Mouse (Mus musculus) lung, embryonic 16.5 days (tissue): ENCODE measurements around the gene Smagp. TPM values are rescaled to one million over a fixed set of nuclear protein-coding genes. Genes with fewer than 3 reads are reported as not detected.

Experiments used
- ATAC-seq: fragments of 200-750 bp; cut with Nextera tagmentation; 2 replicates; pipeline ENCODE4 v1.8.0; 2017; ENCODE audit warnings: low read depth, mild to moderate bottlenecking, moderate library complexity
- H3K27ac ChIP-seq: fragments of 300-500 bp; sonication (generic); 2 replicates; pipeline ENCODE4 v1.5.1; 2014; ENCODE audit warnings: mild to moderate bottlenecking, control low read depth, low read length
- H3K27me3 ChIP-seq: fragments of 300-500 bp; sonication (generic); 2 replicates; pipeline ENCODE4 v1.6.1; 2014; ENCODE audit warnings: low read depth, low read length, mixed read lengths; ENCODE audit not compliant: control insufficient read depth, insufficient read depth
- H3K36me3 ChIP-seq: fragments of 300-500 bp; sonication (generic); 2 replicates; pipeline ENCODE4 v1.6.1; 2014; ENCODE audit warnings: low read length; ENCODE audit not compliant: control insufficient read depth, insufficient read depth
- H3K4me1 ChIP-seq: fragments of 300-500 bp; sonication (generic); replicated peaks from 2 replicates; pipeline ENCODE4 v1.6.1; 2014; ENCODE audit warnings: low read length, mixed read lengths; ENCODE audit not compliant: control insufficient read depth, insufficient read depth
- H3K4me2 ChIP-seq: fragments of 300-500 bp; sonication (generic); 2 replicates; pipeline ENCODE4 v1.6.1; 2014; ENCODE audit warnings: low read depth, low read length, control low read depth
- H3K4me3 ChIP-seq: fragments of 300-500 bp; sonication (generic); 2 replicates; pipeline ENCODE4 v1.5.1; 2014; ENCODE audit warnings: mild to moderate bottlenecking, low read length, control low read depth
- H3K9ac ChIP-seq: fragments of 300-500 bp; sonication (generic); 2 replicates; pipeline ENCODE4 v1.6.1; 2014; ENCODE audit warnings: low read length, control low read depth
- H3K9me3 ChIP-seq: fragments of 300-500 bp; sonication (generic); 2 replicates; pipeline ENCODE4 v1.6.1; 2016; ENCODE audit warnings: low read length; ENCODE audit not compliant: control insufficient read depth
- WGBS: fragments of 180-500 bp; shearing (Covaris S2); extraction: QIAGEN DNeasy Blood & Tissue Kit; methylation state at CpG from one replicate; pipeline ENCODE4 v1.1.7; 2014; 5-methylcytosine and 5-hydroxymethylcytosine counted together
- polyA plus RNA-seq: library from polyadenylated mRNA; unstranded; fragments of >200 nt; fragmentation: Nextera tagmentation; extraction: Ambion mirVana; gene quantifications from 2 replicates; pipeline ENCODE4 v1.2.1, GENCODE M21; 2015

The Smagp gene
- polyA plus RNA-seq, 1 experiment from 2014 or later, result 20.5 TPM

DNA sequence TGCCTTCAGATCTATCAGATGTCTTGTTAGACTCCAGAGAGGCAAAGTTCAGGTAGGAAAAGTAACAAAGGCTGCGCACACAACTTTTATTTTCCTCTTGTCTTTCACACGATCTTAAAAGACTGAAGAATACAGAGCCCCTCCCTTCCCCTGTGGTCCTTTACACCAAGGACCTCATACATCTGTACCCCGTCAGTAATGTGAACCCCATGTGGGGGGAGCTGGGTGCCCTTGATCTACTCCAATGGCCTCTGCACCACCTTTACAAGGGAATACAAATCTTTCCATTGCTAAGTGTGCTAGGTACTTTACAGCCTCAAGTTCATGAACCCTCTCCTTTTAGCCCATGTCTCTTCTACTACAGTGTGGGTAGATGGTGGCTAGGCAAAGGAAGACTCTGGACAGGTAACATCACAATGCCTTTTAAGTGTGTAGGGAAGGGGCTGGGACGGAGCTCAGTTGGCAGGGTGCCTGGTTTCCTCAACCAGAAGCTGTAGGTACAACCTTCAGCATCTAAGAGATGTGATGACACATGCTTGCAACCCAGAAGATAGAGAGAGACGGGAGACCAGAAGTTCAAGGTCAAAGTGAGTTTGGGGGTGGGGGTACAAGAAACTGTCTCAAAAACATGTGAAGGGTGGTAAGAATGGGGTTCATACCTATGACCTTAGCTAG is 31.3 kb upstream of the Smagp start:
- H3K4me3 ChIP-seq, result no peak overlapping the region
- 73% methylated on average over 5 of the region's 5 CpGs for WGBS
- no peak for ATAC-seq

DNA sequence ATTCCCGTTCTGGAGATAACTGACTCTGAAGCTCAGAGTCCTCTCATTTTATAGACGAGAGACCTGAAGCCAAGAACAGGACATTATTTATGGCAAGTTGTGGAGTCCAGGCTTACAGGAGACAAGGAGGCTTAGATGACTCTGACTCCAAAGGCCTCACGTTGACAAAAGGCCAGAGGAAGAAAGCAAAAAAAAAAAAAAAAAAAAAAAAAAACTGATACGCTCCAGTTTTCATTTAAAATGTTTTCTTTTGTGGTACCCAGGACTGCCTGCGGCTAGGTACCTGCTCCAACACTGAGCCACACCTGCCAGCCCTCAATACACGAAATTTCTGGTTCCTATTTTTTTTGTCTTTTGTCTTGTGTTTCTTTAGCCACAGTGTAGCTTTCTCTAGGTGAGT is 30.7 kb upstream of the Smagp start:
- no peak overlapping the region for H3K9ac ChIP-seq
- H3K4me1 ChIP-seq, result peaks cover 6% of the 10 kb centered on the region; the same call in 1 of the 2 replicates
- WGBS, result 54% methylated on average over 6 of the region's 6 CpGs
- H3K9me3 ChIP-seq, result no peaks in the 10 kb centered on the region
- no peak overlapping the region for H3K27ac ChIP-seq
- H3K4me2 ChIP-seq, result no peak overlapping the region; the same call in 1 of the 2 replicates
- no peaks in the 10 kb centered on the region for H3K36me3 ChIP-seq
- ATAC-seq, result no peak
- H3K27me3 ChIP-seq, result no peaks in the 10 kb centered on the region
- no peak overlapping the region for H3K4me3 ChIP-seq

More for the DNA sequence above, 31.3 kb upstream of the Smagp start:
- Histone ChIP-seq H3K27me3 (no peaks in the 10 kb centered on the region), H3K27ac (no peak overlapping the region), H3K4me1 (peaks cover 6% of the 10 kb centered on the region; the same call in 1 of the 2 replicates), H3K9ac (no peak overlapping the region), H3K36me3 (no peaks in the 10 kb centered on the region), H3K4me2 (no peak overlapping the region; the same call in 1 of the 2 replicates), H3K9me3 (no peaks in the 10 kb centered on the region)

DNA sequence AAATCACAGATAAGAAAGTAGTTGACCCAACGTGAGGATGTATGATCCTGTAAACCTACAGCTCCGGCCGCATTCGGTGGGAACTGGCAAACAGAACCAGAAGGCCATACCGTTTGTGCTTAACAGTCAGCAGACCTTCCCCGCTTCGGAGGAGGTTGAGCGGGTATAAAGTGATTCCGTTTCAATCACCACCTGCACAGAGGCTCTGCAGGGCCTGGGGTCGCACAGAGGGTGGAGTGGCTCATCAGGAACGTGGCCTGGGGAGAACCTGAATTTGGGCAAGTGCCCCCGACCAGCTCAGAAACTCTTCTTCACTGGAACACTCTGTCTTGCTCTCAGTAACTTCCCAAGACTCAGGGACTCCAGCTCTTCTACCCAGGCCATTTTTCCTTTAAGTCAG is 30.1 kb upstream of the Smagp start:
- no peak overlapping the region for H3K4me2 ChIP-seq
- H3K9me3 ChIP-seq, result no peaks in the 10 kb centered on the region
- WGBS, result 11% methylated on average over 12 of the region's 12 CpGs
- peaks cover 6% of the 10 kb centered on the region; the same call in 1 of the 2 replicates for H3K4me1 ChIP-seq
- ATAC-seq, result no peak
- H3K27ac ChIP-seq, result no peak overlapping the region
- H3K36me3 ChIP-seq, result no peaks in the 10 kb centered on the region
- no peak overlapping the region for H3K9ac ChIP-seq
- H3K27me3 ChIP-seq, result no peaks in the 10 kb centered on the region
- no peak overlapping the region for H3K4me3 ChIP-seq

DNA sequence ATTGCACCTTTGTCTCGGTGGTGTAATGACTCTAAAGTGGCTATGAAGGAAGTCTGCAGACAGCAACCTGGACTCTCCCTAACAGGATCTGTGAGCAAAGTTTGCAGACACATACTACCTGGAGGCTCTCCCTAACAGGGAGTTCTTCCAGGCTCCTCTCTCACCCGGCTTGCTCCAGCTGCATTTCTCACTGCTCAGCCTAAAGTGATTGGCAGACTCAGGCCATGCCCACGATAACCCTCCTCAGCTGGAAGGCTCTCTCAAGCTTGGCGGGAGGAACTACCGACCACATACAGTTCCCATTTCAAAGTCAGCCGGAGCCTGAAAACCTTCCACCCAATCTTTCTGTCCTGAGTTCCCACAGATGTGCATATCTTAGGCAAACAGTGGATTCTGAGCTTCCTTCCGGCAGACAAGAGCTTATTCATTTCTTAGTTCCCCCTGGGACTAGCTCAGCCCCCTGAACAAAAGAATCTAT is 29.5 kb upstream of the Smagp start:
- 3% methylated on average over 7 of the region's 7 CpGs for WGBS
- no peaks in the 10 kb centered on the region for H3K27me3 ChIP-seq
- no peak overlapping the region for H3K9ac ChIP-seq
- H3K9me3 ChIP-seq, result no peaks in the 10 kb centered on the region
- no peak overlapping the region for H3K4me2 ChIP-seq
- no peak overlapping the region for H3K27ac ChIP-seq
- no peaks in the 10 kb centered on the region for H3K36me3 ChIP-seq
- ATAC-seq, result no peak
- no peak overlapping the region for H3K4me3 ChIP-seq
- peaks cover 6% of the 10 kb centered on the region; the same call in 1 of the 2 replicates for H3K4me1 ChIP-seq

DNA sequence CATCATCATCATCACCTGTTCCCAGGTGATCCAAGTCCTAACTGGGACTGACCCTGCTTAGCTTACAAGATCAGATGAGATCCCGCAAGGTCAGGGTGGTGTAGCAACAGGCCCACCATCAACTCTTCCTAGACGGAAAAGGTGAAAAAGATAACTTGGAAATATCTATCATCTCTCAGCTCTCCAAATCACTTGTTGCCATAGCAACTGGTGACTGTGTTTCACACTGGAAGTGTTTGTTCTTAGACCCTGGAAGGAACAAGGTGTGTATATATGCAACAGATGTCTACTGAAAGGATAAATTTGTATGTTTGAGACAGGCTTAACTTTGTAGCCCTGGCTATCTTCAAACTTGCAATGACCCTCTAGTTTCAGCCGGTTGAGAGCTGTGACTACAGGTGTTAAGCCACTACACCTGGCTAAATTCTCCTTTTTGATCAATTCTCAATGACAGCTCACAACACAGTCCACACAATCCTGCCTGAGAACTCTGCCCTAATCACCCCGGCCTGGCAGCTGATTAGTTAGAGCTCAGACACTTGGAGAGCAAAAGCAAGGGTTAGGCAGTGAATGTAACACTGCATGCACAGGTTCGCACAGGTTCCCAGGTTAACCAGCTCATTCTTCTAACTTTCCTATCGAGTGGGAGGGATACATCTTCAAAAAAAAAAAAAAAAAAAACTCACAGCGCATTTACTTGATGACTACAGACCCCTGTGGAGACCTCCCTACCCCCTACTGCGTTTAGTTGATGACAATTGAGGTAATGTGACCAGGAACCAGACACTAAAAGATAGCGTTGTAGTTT is 28.9 kb upstream of the Smagp start:
- 28% methylated on average over 9 of the region's 9 CpGs for WGBS
- peaks cover 6% of the 10 kb centered on the region; the same call in 1 of the 2 replicates for H3K4me1 ChIP-seq
- H3K9me3 ChIP-seq, result no peaks in the 10 kb centered on the region
- no peaks in the 10 kb centered on the region for H3K27me3 ChIP-seq
- no peak for ATAC-seq
- H3K4me3 ChIP-seq, result no peak overlapping the region
- H3K36me3 ChIP-seq, result no peaks in the 10 kb centered on the region
- H3K9ac ChIP-seq, result no peak overlapping the region
- H3K27ac ChIP-seq, result no peak overlapping the region
- no peak overlapping the region for H3K4me2 ChIP-seq

DNA sequence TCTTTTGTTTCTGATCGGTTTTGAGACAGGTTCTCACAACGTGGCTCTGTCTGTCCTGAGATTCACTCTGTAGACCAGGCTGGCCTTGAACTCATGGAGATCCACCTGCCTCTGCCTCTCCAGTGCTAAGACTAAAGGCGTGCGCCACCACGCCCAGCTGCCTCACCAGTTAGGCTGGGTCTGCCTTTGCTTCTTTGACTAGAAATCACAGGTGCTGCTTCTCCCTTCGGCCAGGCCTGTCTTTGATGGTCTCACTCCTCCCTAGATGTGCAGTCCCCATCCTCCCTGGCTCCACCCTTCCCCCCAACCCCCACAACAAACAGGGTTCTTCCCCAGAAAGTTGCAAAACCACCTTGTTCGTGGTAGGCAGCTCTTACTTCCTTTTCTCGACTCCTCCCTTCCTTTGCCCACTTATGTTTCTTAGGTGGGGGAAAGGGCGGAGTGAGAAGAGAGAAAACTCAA is 28.1 kb upstream of the Smagp start:
- 64% methylated on average over 9 of the region's 9 CpGs for WGBS
- no peak for ATAC-seq

DNA sequence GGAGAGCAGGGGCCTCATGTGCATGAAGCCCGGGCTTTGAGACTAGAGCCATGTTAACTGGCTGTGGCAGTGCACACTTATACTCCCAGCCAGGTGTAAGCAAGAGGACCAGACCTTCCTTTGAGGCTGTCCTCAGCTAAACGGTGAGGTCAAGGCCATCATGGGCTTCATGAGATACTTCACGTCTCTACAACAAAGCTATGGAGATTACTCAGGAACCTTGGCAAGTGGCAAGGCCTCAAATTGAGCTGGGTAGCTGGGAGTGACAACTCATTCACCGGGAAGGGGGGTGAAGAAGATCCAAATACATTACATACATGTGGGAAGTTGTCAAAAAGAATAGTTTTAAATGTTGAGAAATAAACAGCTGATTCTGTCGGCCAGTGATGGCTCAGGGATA is 24.1 kb upstream of the Smagp start:
- no peak overlapping the region for H3K4me2 ChIP-seq
- no peaks in the 10 kb centered on the region for H3K9me3 ChIP-seq
- no peak for ATAC-seq
- H3K4me3 ChIP-seq, result no peak overlapping the region
- H3K36me3 ChIP-seq, result no peaks in the 10 kb centered on the region
- 86% methylated on average over 5 of the region's 5 CpGs for WGBS
- no peaks in the 10 kb centered on the region for H3K27me3 ChIP-seq
- 0 out of 2 replicates have a peak, but pooled peaks cover 3% of the 10 kb centered on the region for H3K4me1 ChIP-seq
- H3K27ac ChIP-seq, result no peak overlapping the region
- no peak overlapping the region for H3K9ac ChIP-seq

More for the DNA sequence above, 28.1 kb upstream of the Smagp start:
- Histone ChIP-seq H3K4me1 (peaks cover 6% of the 10 kb centered on the region; the same call in 1 of the 2 replicates), H3K9me3 (no peaks in the 10 kb centered on the region), H3K27me3 (no peaks in the 10 kb centered on the region), H3K9ac (no peak overlapping the region), H3K27ac (no peak overlapping the region), H3K4me2 (no peak overlapping the region), H3K4me3 (no peak overlapping the region), H3K36me3 (no peaks in the 10 kb centered on the region)

DNA sequence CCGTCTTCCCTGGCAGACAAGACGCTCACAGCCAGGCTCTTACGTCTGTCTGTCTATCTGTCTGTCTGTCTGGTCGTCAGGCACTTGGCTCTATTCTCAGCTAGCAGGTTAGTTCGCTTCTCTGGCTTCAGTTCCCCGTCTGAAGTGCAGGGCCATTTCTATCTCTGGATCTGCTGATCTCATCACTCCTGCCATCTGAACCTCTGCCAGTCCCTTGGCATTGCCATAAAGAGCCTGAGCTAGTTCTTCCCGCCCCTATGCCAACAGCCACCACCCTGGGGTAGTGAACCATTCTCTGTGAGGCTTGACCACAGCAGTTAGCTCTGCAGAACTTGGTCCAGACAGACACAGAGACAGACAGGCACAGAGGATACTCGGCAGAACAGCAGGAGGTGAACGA is 23.6 kb upstream of the Smagp start:
- no peak for ATAC-seq
- no peaks in the 10 kb centered on the region for H3K27me3 ChIP-seq
- no peak overlapping the region for H3K4me3 ChIP-seq
- H3K9me3 ChIP-seq, result no peaks in the 10 kb centered on the region
- no peak overlapping the region for H3K27ac ChIP-seq
- H3K36me3 ChIP-seq, result no peaks in the 10 kb centered on the region
- H3K4me2 ChIP-seq, result no peak overlapping the region
- 0 out of 2 replicates have a peak, but pooled peaks cover 3% of the 10 kb centered on the region for H3K4me1 ChIP-seq
- H3K9ac ChIP-seq, result no peak overlapping the region
- 77% methylated on average over 9 of the region's 9 CpGs for WGBS

DNA sequence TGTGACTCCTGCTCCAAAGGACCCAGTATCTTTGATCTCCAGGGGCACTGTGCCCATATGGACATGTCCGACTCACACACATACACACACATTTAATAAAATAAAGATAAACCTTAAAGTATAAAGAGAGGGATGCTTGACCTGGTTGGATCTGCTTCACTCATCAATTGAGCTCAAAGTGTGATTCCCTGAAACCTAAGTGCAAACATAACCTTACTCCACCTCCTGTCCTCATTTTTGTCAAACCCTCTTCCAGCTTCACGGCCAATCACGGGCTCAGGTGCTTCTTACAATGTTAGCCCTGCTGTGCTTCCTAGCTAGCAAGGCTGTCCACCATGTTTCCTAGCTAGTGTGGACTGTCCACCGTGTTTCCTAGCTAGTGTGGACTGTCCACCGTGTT is 18.5 kb upstream of the Smagp start:
- Histone ChIP-seq H3K4me2 (no peak overlapping the region), H3K27ac (no peak overlapping the region), H3K4me1 (no peaks in the 10 kb centered on the region), H3K36me3 (no peaks in the 10 kb centered on the region), H3K4me3 (no peak overlapping the region), H3K9ac (no peak overlapping the region), H3K27me3 (no peaks in the 10 kb centered on the region), H3K9me3 (no peaks in the 10 kb centered on the region)
- no peak for ATAC-seq
- 72% methylated on average over 5 of the region's 5 CpGs for WGBS
